Mouse (Mus musculus) adrenal gland, postnatal 14 days (tissue): ENCODE measurements at regions not wholly inside any gene's neighbourhood (a gene's known extent, or its start where the extent isn't known, plus 50 kb on each side); places are given as distances from the start of the nearest gene placed in this dataset.

ENCODE experiments used
- DNase-seq: peaks from one replicate; pipeline ENCODE4 v3.0.0; 2021; ENCODE audit warnings: mixed read lengths

DNA sequence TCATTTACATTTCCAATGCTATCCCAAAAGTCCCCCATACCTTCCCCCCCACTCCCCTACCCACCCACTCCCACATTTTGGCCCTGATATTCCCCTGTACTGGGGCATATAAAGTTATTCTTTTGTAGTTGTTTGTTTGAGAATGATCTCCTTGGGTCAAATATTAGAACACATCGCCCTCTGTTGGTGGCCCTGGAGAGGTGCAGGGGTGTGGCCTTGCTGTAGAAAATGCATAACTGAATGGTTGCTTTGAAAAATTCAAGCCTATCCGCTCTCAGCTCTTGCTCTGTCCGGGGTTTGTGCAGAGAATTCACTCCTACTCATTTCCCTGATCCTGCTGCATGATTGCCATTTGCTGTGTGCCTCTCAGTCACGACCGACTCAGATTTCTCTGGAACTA, 336.4 kb upstream of the Epha6 start:
- peak; percentile 53 for DNase-seq
